Mouse (Mus musculus): ENCODE measurements around the gene Steap3. TPM values are rescaled to one million over a fixed set of nuclear protein-coding genes. Genes with fewer than 3 reads are reported as not detected.

Steap3 gene
- polyA plus RNA-seq, 1 experiment from 2014 or later, result 2.2 TPM

DNA sequence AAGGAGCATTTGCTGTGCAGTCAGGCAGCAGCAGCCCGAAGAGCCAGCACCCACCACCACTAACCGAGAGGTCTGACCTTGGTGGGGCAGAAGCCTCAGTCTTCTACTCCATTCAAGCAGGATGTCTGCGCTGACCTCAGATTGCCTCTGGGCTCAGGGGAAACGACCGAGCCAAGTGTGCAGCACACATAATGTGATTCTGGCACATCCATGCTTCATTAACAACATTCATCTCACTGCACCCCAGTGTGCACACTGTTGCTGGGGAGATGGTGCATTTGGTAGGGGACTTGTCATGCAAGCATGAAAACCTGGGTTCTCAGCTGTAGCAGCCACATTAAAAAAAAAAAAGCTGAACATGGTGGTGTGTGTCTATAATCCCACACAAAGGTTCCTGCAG lies 76.6 kb downstream of the Steap3 start:
- no peak for ATAC-seq (ENCODE audit: low FRiP score)
- Histone ChIP-seq H3K27me3 (no peaks in the 10 kb centered on the region), H3K4me3 (no peak overlapping the region), H3K27ac (no peak overlapping the region), H3K4me2 (no peak overlapping the region), H3K4me1 (replicated peaks) (peaks cover 7% of the 10 kb centered on the region), H3K9me3 (no peaks in the 10 kb centered on the region), H3K9ac (no peak overlapping the region), H3K36me3 (no peaks in the 10 kb centered on the region)
- WGBS, result 34% methylated on average over 5 of the region's 5 CpGs

DNA sequence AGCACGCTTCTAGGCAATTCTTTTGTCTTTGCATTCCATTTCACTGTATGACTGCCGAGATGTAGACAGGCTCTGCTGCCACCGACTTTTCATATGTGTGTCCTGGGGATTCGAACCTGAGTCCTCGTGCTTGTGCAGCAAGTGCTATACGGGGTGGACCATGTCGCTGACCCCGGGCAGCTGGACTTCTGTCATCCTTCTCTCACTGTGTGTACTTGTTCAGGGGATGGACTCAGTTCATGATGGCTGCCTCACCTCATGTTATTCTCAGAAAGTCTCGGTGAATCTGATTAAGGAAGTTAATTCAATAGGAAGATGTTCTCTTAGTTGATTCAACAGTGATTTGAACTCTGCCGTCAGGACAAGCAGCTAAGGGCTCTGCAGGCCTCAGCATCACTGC lies 78.9 kb downstream of the Steap3 start:
- no peak for ATAC-seq (ENCODE audit: low FRiP score)
- peaks cover 7% of the 10 kb centered on the region for H3K4me1 ChIP-seq (replicated peaks)
- no peaks in the 10 kb centered on the region for H3K9me3 ChIP-seq
- 95% methylated on average over 10 of the region's 10 CpGs for WGBS
- no peak overlapping the region for H3K27ac ChIP-seq
- H3K36me3 ChIP-seq, result no peaks in the 10 kb centered on the region
- H3K27me3 ChIP-seq, result no peaks in the 10 kb centered on the region
- no peak overlapping the region for H3K4me3 ChIP-seq
- H3K9ac ChIP-seq, result no peak overlapping the region
- no peak overlapping the region for H3K4me2 ChIP-seq

DNA sequence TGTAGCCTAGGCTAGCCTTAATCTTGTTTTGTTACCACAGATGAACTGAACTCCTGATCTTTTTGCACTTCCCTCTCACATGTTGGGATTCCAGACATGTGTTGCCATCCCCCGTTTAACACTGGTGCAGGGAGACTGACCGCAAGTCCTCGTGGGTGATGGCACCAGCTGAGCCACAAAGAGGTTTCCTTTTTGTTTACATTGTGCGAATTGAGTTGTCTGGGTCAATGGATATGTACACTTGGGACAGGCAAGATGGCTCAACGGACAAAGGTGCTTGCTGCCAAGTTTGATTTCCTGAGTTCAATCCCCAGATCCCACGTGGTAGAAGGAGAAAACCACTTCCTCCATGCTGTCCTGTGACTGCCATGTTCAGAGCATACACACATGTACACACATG lies 80.2 kb downstream of the Steap3 start:
- H3K36me3 ChIP-seq, result no peaks in the 10 kb centered on the region
- H3K9ac ChIP-seq, result no peak overlapping the region
- H3K4me3 ChIP-seq, result no peak overlapping the region
- no peak for ATAC-seq (ENCODE audit: low FRiP score)
- H3K27ac ChIP-seq, result no peak overlapping the region
- no peaks in the 10 kb centered on the region for H3K9me3 ChIP-seq
- H3K4me2 ChIP-seq, result no peak overlapping the region
- 76% methylated on average over 6 of the region's 6 CpGs for WGBS
- peaks cover 7% of the 10 kb centered on the region for H3K4me1 ChIP-seq (replicated peaks)
- no peaks in the 10 kb centered on the region for H3K27me3 ChIP-seq

DNA sequence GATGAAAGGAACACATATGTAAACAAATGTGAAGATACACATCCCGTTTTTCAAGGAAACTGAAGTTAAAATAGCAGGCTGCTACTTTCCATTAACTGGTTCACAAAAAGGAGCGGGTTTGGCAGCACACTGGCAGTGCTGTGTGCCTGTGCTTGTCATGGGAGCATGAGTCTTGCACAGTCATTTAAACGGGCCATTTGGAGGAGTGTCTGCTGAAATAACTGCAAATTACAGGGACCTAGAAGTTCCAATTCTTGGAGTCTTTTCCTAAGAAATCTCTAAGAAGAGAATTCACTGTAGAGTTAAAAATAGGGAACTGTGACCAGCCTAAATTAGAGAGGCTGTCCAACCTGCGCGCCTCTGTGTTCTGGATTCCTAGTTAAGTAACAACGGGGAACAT lies 81.6 kb downstream of the Steap3 start:
- Histone ChIP-seq H3K9me3 (no peaks in the 10 kb centered on the region), H3K27me3 (no peaks in the 10 kb centered on the region), H3K9ac (no peak overlapping the region), H3K4me3 (no peak overlapping the region), H3K27ac (no peak overlapping the region), H3K4me1 (replicated peaks) (peaks cover 16% of the 10 kb centered on the region), H3K36me3 (no peaks in the 10 kb centered on the region), H3K4me2 (no peak overlapping the region)
- ATAC-seq (ENCODE audit: low FRiP score), result no peak
- WGBS, result 87% methylated on average over 6 of the region's 6 CpGs

DNA sequence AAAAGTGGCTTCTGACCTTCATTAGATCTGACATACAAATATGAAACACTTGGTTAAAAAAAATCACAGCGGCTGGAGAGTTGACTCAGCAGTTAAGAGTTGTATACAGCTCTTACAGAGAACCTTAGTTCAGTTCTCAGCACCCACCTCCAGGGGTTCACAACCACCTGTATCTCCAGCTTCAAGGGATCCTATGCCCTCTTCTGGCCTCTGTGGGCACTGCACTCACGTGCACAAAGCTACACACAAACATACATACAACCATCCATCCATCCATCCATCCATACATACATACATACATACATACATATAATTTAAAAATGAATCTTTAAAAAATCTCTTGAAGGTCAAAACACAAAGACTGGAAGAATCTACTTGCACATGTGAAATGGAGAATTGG lies 82.2 kb downstream of the Steap3 start:
- ATAC-seq (ENCODE audit: low FRiP score), result no peak
- H3K27me3 ChIP-seq, result no peaks in the 10 kb centered on the region
- 88% methylated on average over 2 of the region's 2 CpGs for WGBS

DNA sequence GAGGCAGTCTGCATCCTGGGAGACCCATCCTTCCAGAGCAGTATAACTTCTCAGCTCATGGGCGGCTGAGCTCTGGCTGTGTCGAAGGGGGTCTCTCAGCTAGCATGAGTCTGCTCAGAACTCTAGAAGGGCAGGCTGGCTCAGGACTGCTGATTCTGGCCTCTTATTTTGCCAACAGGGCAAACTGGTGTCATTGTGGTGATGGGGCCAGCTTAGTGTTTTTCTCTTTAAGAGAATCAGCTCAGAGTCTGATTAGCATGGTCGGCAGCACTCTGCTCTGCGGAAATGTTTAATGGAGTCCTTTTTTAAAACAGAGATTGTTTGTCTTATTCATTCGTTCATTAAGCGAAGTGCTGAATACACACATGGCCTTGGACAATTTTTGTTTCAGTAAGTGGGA lies 83.3 kb downstream of the Steap3 start:
- H3K9ac ChIP-seq, result no peak overlapping the region
- no peaks in the 10 kb centered on the region for H3K9me3 ChIP-seq
- H3K27me3 ChIP-seq, result no peaks in the 10 kb centered on the region
- no peaks in the 10 kb centered on the region for H3K36me3 ChIP-seq
- no peak overlapping the region for H3K27ac ChIP-seq
- 85% methylated on average over 6 of the region's 6 CpGs for WGBS
- no peak for ATAC-seq (ENCODE audit: low FRiP score)
- H3K4me2 ChIP-seq, result no peak overlapping the region
- H3K4me3 ChIP-seq, result no peak overlapping the region
- peaks cover 14% of the 10 kb centered on the region; the same call in 1 of the 2 replicates for H3K4me1 ChIP-seq (replicated peaks)

More for the DNA sequence above, 82.2 kb downstream of the Steap3 start:
- H3K9ac ChIP-seq, result no peak overlapping the region
- no peak overlapping the region for H3K4me3 ChIP-seq
- no peaks in the 10 kb centered on the region for H3K36me3 ChIP-seq
- H3K27ac ChIP-seq, result no peak overlapping the region
- H3K4me2 ChIP-seq, result no peak overlapping the region
- H3K9me3 ChIP-seq, result no peaks in the 10 kb centered on the region
- H3K4me1 ChIP-seq (replicated peaks), result peaks cover 14% of the 10 kb centered on the region; the same call in 1 of the 2 replicates

DNA sequence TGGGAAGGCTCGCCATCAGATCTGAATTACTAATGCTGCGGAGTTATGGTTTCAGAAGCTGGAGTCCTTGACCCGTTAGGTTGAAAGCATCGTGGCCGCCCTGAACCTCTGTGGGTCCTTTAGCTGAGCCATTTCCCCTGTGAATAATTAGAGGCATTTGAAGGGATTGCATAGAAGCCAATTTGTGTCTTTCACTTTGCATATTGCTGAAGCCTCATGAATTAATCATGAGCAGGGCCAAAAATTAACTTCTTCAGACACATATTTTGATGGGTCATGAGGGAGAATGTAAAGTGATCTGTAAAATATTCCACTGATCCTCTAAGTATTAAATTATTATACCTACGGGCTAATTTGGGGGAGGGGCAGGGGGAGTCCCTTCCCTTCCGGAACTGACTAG lies 85.4 kb downstream of the Steap3 start:
- peak; percentile 39; the same call in 1 of the 2 replicates for ATAC-seq (ENCODE audit: low FRiP score)
- Histone ChIP-seq H3K4me3 (no peak overlapping the region), H3K27me3 (no peaks in the 10 kb centered on the region), H3K4me2 (no peak overlapping the region), H3K27ac (no peak overlapping the region), H3K4me1 (replicated peaks) (peaks cover 14% of the 10 kb centered on the region; the same call in 1 of the 2 replicates), H3K9ac (no peak overlapping the region), H3K36me3 (no peaks in the 10 kb centered on the region), H3K9me3 (no peaks in the 10 kb centered on the region)
- 41% methylated on average over 7 of the region's 7 CpGs for WGBS

DNA sequence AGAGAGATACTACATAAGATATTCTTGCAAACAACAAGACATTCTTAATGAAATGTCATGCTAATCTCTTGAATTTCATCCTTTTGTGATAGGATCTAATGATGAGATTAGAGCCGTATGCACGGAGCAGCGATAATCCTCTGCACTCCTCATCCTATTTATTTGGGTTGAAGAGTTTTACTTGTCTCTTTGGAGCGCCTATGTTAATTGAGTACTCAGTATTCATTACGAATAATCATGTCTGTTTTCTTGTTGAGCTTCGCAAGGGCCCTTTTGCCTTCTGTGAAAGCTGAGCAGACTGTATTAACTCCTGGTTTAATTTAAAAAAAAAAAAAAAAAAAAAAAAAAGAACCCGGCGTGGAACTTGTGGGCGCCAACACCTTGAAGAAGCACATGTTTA lies 85.8 kb downstream of the Steap3 start:
- Histone ChIP-seq H3K9ac (no peak overlapping the region), H3K4me2 (no peak overlapping the region), H3K27ac (no peak overlapping the region), H3K4me1 (replicated peaks) (peaks cover 14% of the 10 kb centered on the region; the same call in 1 of the 2 replicates), H3K9me3 (no peaks in the 10 kb centered on the region), H3K27me3 (no peaks in the 10 kb centered on the region), H3K4me3 (no peak overlapping the region), H3K36me3 (no peaks in the 10 kb centered on the region)
- WGBS, result 41% methylated on average over 9 of the region's 9 CpGs
- peak; percentile 21; the same call in 1 of the 2 replicates for ATAC-seq (ENCODE audit: low FRiP score)

DNA sequence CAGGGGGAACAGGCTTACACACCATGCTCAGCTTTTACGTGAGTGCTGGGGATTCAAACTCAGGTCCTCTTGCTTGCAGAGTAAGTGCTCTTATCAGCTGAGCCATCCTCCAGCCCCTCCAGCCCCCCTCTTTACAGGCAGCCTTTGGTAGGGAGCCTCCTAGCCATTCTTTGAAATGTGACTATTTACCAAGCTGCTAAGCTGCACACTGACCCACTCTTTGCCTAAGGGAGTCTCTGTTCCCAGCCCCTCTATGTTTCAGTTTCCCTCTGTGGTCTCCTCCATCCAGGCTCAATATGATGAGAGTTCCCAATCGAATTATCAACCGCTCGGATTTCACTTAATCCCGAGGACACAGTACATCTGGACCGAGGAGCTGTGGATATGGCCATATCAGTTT lies 86.3 kb downstream of the Steap3 start:
- 67% methylated on average over 6 of the region's 6 CpGs for WGBS
- no peak for ATAC-seq (ENCODE audit: low FRiP score)

DNA sequence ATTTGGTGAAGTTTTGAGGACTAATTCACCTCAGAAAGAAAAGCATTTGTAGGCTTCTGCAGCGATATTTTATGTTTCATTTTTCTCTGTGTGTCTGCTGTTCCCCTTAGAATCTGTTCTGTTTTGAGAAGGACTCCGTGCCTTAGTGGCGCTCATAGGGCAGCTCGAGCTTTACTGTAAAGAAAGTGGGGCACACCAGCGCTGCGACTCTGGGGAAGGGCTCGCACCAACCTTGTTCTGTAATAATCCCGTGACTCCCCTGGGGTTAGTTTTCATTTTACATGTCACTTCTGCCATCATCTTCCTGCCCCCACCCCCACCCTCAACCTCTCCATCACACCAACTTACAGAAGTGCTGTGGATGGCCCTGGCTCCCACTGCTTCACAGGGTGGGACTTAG lies 95.4 kb downstream of the Steap3 start:
- Histone ChIP-seq H3K4me1 (replicated peaks) (peaks cover 11% of the 10 kb centered on the region; the same call in 1 of the 2 replicates), H3K27ac (no peak overlapping the region), H3K9me3 (no peaks in the 10 kb centered on the region), H3K36me3 (no peaks in the 10 kb centered on the region), H3K4me3 (no peak overlapping the region), H3K9ac (no peak overlapping the region), H3K27me3 (no peaks in the 10 kb centered on the region), H3K4me2 (no peak overlapping the region)
- WGBS, result 92% methylated on average over 8 of the region's 8 CpGs
- ATAC-seq (ENCODE audit: low FRiP score), result no peak

More for the DNA sequence above, 86.3 kb downstream of the Steap3 start:
- Histone ChIP-seq H3K4me1 (replicated peaks) (peaks cover 14% of the 10 kb centered on the region; the same call in 1 of the 2 replicates), H3K36me3 (no peaks in the 10 kb centered on the region), H3K4me3 (no peak overlapping the region), H3K27ac (no peak overlapping the region), H3K9ac (no peak overlapping the region), H3K4me2 (no peak overlapping the region), H3K9me3 (no peaks in the 10 kb centered on the region), H3K27me3 (no peaks in the 10 kb centered on the region)

DNA sequence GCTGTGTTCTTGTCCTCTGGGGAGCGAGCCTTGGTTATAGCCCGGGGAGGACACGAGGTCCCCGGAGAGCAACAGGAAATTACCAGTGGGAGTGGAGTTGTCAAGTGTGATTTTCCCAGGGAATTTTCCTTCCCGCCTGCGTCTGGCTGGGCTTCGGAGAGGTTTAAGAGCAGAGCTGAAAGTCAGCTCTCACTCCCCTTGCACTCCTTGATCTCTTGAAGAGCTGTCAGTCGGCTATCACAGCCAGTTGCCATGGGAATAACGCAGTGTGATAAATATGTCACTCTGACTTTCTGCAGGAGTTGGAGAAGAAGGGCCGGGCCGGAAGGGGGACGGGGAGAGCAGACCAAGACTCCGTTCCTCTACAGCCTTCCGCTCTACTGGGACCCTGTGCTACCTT lies 96.2 kb downstream of the Steap3 start:
- H3K9ac ChIP-seq, result no peak overlapping the region
- H3K36me3 ChIP-seq, result no peaks in the 10 kb centered on the region
- H3K9me3 ChIP-seq, result no peaks in the 10 kb centered on the region
- peaks cover 11% of the 10 kb centered on the region; the same call in 1 of the 2 replicates for H3K4me1 ChIP-seq (replicated peaks)
- 46% methylated on average over 14 of the region's 14 CpGs for WGBS
- H3K27ac ChIP-seq, result no peak overlapping the region
- no peak overlapping the region for H3K4me2 ChIP-seq
- no peak for ATAC-seq (ENCODE audit: low FRiP score)
- no peaks in the 10 kb centered on the region for H3K27me3 ChIP-seq
- H3K4me3 ChIP-seq, result no peak overlapping the region

DNA sequence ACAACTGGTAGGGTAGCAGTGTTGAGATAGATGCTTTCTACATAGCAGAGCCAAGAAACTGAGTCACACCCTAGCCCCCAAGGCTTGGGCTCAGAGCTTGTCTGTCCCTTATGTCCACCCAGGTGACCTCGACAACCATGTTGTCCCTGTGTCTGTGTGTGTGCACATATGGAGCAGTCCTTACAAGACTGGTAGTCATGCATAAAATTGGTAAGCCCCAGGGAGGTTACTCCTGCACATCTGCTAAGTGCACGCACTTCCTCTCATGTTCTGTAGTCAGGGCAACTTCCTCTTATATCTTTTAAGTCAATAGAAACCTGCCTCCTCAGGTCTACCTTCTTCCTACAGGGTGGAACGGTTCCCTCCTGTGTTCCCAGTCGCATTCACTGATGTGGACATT lies 97.5 kb downstream of the Steap3 start:
- H3K36me3 ChIP-seq, result no peaks in the 10 kb centered on the region
- no peak overlapping the region for H3K9ac ChIP-seq
- no peak for ATAC-seq (ENCODE audit: low FRiP score)
- WGBS, result 79% methylated on average over 4 of the region's 4 CpGs
- no peak overlapping the region for H3K4me2 ChIP-seq
- H3K9me3 ChIP-seq, result no peaks in the 10 kb centered on the region
- peaks cover 11% of the 10 kb centered on the region; the same call in 1 of the 2 replicates for H3K4me1 ChIP-seq (replicated peaks)
- H3K4me3 ChIP-seq, result no peak overlapping the region
- no peaks in the 10 kb centered on the region for H3K27me3 ChIP-seq
- H3K27ac ChIP-seq, result no peak overlapping the region

DNA sequence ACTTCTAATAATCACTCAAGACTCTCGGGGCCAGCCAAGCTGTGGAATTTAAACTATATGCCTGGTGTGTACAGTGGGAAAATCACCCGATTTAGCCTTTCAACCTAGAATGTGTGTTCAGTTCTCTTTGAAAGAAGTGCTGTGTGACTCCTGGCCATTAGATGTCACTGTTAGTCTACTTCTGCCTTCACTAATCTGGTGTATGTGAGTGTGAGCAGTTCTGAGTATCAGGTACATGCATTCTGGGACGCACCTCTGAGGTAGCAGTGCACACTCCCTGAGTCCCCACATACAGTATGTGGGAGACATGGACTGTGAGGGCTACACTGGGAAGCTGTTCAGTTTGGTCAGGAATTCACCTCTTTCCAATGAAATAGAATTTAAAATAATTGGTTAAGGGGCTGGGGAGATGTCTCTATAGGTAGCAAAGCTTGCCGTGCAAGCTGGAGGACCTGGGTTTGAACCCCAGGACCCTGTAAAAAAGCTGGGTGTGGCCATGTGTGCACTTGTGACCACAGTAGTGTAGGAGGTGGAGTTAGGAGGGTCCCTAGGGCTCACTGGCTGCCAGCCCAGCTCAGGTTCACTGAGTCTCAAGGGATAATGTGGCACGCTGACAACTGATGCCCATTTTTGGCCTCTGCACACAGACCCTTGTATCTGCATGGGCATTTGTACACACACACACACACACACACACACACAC lies 100.5 kb downstream of the Steap3 start:
- ATAC-seq (ENCODE audit: low FRiP score), result peak; percentile 77
- Histone ChIP-seq H3K27ac (no peak overlapping the region), H3K9me3 (no peaks in the 10 kb centered on the region), H3K4me1 (replicated peaks) (peaks cover 11% of the 10 kb centered on the region; the same call in 1 of the 2 replicates), H3K27me3 (no peaks in the 10 kb centered on the region), H3K4me3 (no peak overlapping the region), H3K9ac (no peak overlapping the region), H3K36me3 (no peaks in the 10 kb centered on the region), H3K4me2 (no peak overlapping the region)
- WGBS, result 60% methylated on average over 5 of the region's 5 CpGs

Measured in hindbrain, embryonic 13.5 days (tissue).